Mouse (Mus musculus) gonadal fat pad, adult 2 months (tissue): ENCODE measurements around the gene Tpx2. TPM values are rescaled to one million over a fixed set of nuclear protein-coding genes. Genes with fewer than 3 reads are reported as not detected.

Source experiments
- DNase-seq: peaks from one replicate; pipeline ENCODE4 v3.0.0-alpha.2; 2012; ENCODE audit warnings: low read depth
- polyA plus RNA-seq: library from polyadenylated mRNA; depleted of rRNA; stranded (reverse); fragments of >200 nt; gene quantifications from 2 replicates; pipeline ENCODE4 v1.2.3, GENCODE M21; 2012; rRNA removed

Tpx2 gene
- polyA plus RNA-seq, 1 experiment = 0.90 TPM

GRCm38 (mm10) chr2:152944013-152944412 is 96.2 kb downstream of the Tpx2 start:
- DNase-seq = no peak

Other genes with a start within 250 kb of the Tpx2 start
- gene Defb45, start 248.6 kb upstream of the Tpx2 start, polyA plus RNA-seq = 162 and 204 TPM in 2 replicates
- gene Defb36, start 243.6 kb upstream of the Tpx2 start, polyA plus RNA-seq = 5.4 and 9.0 TPM in 2 replicates
- gene Defb25, start 224.9 kb upstream of the Tpx2 start, polyA plus RNA-seq = 6,893 and 7,961 TPM in 2 replicates
- gene Rem1, start 221.0 kb upstream of the Tpx2 start, polyA plus RNA-seq = 41.5 and 49.3 TPM in 2 replicates
- gene H13, start 178.5 kb upstream of the Tpx2 start, polyA plus RNA-seq = 162 and 163 TPM in 2 replicates
- 7.6 and 9.0 TPM in 2 replicates for gene Mcts2, start 160.9 kb upstream of the Tpx2 start, polyA plus RNA-seq
- 78.7 and 137 TPM in 2 replicates for gene Id1, start 111.7 kb upstream of the Tpx2 start, polyA plus RNA-seq
- 3.8 and 6.0 TPM in 2 replicates for gene Cox4i2, start 93.8 kb upstream of the Tpx2 start, polyA plus RNA-seq
- gene Bcl2l1, start 16.2 kb upstream of the Tpx2 start, polyA plus RNA-seq = 42.2 and 44.0 TPM in 2 replicates
- 0.60 and 0.61 TPM in 2 replicates for gene Mylk2, start 63.4 kb downstream of the Tpx2 start, polyA plus RNA-seq
- gene Foxs1, start 85.2 kb downstream of the Tpx2 start, polyA plus RNA-seq = 13.4 and 15.6 TPM in 2 replicates
- 17.7 and 18.0 TPM in 2 replicates for gene Dusp15, start 103.7 kb downstream of the Tpx2 start, polyA plus RNA-seq
- gene Ttll9, start 114.5 kb downstream of the Tpx2 start, polyA plus RNA-seq = 8.4 and 15.6 TPM in 2 replicates
- gene Pdrg1, start 167.5 kb downstream of the Tpx2 start, polyA plus RNA-seq = 160 and 161 TPM in 2 replicates
- 5.4 and 8.2 TPM in 2 replicates for gene Xkr7, start 183.9 kb downstream of the Tpx2 start, polyA plus RNA-seq
- 28.2 and 31.0 TPM in 2 replicates for gene Ccm2l, start 218.0 kb downstream of the Tpx2 start, polyA plus RNA-seq